Mouse (Mus musculus) embryonic facial prominence, embryonic 13.5 days (tissue): ENCODE results near the gene Ubfd1. TPM values are rescaled to one million over a fixed set of nuclear protein-coding genes. Genes with fewer than 3 reads are reported as not detected.

Source experiments
- ATAC-seq: fragments of 200-750 bp; cut with Nextera tagmentation; 2 replicates; pipeline ENCODE4 v1.8.0; 2017; ENCODE audit warnings: low read depth; ENCODE audit not compliant: insufficient number of reproducible peaks, insufficient read depth, low FRiP score, low TSS enrichment
- H3K27ac ChIP-seq: fragments of 300-500 bp; sonication (generic); 2 replicates; pipeline ENCODE4 v1.5.1; 2015; ENCODE audit warnings: moderate library complexity, mild to moderate bottlenecking, inconsistent platforms
- H3K27me3 ChIP-seq: fragments of 300-500 bp; sonication (generic); 2 replicates; pipeline ENCODE4 v1.6.1; 2015; ENCODE audit warnings: mild to moderate bottlenecking, inconsistent platforms
- H3K36me3 ChIP-seq: fragments of 300-500 bp; sonication (generic); 2 replicates; pipeline ENCODE4 v1.6.1; 2015; ENCODE audit warnings: mild to moderate bottlenecking, inconsistent platforms
- H3K4me1 ChIP-seq: fragments of 300-500 bp; sonication (generic); 2 replicates; pipeline ENCODE4 v1.6.1; 2015; ENCODE audit warnings: inconsistent platforms
- H3K4me2 ChIP-seq: fragments of 300-500 bp; sonication (generic); 2 replicates; pipeline ENCODE4 v1.6.1; 2015; ENCODE audit warnings: moderate library complexity, mild to moderate bottlenecking, inconsistent platforms
- H3K4me3 ChIP-seq: fragments of 300-500 bp; sonication (generic); 2 replicates; pipeline ENCODE4 v1.5.1; 2015; ENCODE audit warnings: mild to moderate bottlenecking, inconsistent platforms
- H3K9ac ChIP-seq: fragments of 300-500 bp; sonication (generic); 2 replicates; pipeline ENCODE4 v1.6.1; 2015; ENCODE audit warnings: mild to moderate bottlenecking, inconsistent platforms
- H3K9me3 ChIP-seq: fragments of 300-500 bp; sonication (generic); 2 replicates; pipeline ENCODE4 v1.6.1; 2016; ENCODE audit warnings: inconsistent platforms
- WGBS: fragments of 180-500 bp; shearing (Covaris S2); methylation state at CpG from one replicate; pipeline ENCODE4 v1.1.7; 2015; ENCODE audit warnings: mixed read lengths; 5-methylcytosine and 5-hydroxymethylcytosine counted together
- polyA plus RNA-seq: library from polyadenylated mRNA; unstranded; fragments of >200 nt; fragmentation: Nextera tagmentation; extraction: Ambion mirVana; gene quantifications from 2 replicates; pipeline ENCODE4 v1.2.1, GENCODE M21; 2015

The Ubfd1 gene
- polyA plus RNA-seq = 73.4 and 76.9 TPM in 2 replicates

- Histone ChIP-seq H3K27ac (peak within 1 kb of the TSS; percentile 93), H3K27me3 (no peaks in the 10 kb centered on the region), H3K9me3 (no peaks in the 10 kb centered on the region), H3K4me1 (peaks cover 31% of the 10 kb centered on the region), H3K4me3 (peak within 1 kb of the TSS; percentile 100), H3K9ac (peak within 1 kb of the TSS; percentile 99), H3K36me3 (peaks cover 37% of the 10 kb centered on the region), H3K4me2 (peak within 1 kb of the TSS; percentile 80)
- ATAC-seq = peak; percentile 99
- WGBS = under 1% methylated on average over 60 of the region's 60 CpGs
These were observed at the start of gene Ubfd1, which contains the start of gene Ears2 for GRCm38 (mm10) chr7:122066945-122067516. Gene Ubfd1 (plus strand): TSS chr7:122067175. Gene Ears2 (minus strand): TSS chr7:122067263.

- H3K36me3 ChIP-seq = peaks cover 14% of the 10 kb centered on the region; the same call in 1 of the 2 replicates
- H3K27ac ChIP-seq = no peak overlapping the region
- peaks cover 34% of the 10 kb centered on the region for H3K4me1 ChIP-seq
- 81% methylated on average over 3 of the region's 3 CpGs for WGBS
- 0 out of 2 replicates have a peak overlapping the region, but pooled peaks have one; percentile 79 for H3K4me3 ChIP-seq
- H3K4me2 ChIP-seq = peak overlapping the region; percentile 67
- ATAC-seq = no peak
- H3K27me3 ChIP-seq = no peaks in the 10 kb centered on the region
- H3K9ac ChIP-seq = peak overlapping the region; percentile 36; the same call in 1 of the 2 replicates
- no peaks in the 10 kb centered on the region for H3K9me3 ChIP-seq
These were observed 48.7 kb upstream of the Ubfd1 start for GRCm38 (mm10) chr7:122018247-122018646.

GRCm38 (mm10) chr7:122018978-122019377, 48.0 kb upstream of the Ubfd1 start:
- Histone ChIP-seq H3K9me3 (no peaks in the 10 kb centered on the region), H3K4me2 (peak overlapping the region; percentile 67), H3K4me3 (peak overlapping the region; percentile 79), H3K9ac (no peak overlapping the region), H3K36me3 (peaks cover 14% of the 10 kb centered on the region; the same call in 1 of the 2 replicates), H3K27me3 (no peaks in the 10 kb centered on the region), H3K4me1 (peaks cover 34% of the 10 kb centered on the region), H3K27ac (no peak overlapping the region)
- WGBS = 83% methylated on average over 7 of the region's 7 CpGs
- ATAC-seq = no peak

- peak overlapping the region; percentile 67 for H3K4me2 ChIP-seq
- ATAC-seq = 0 out of 2 replicates have a peak, but pooled peaks have one; percentile 13
- peak overlapping the region; percentile 79 for H3K4me3 ChIP-seq
- H3K36me3 ChIP-seq = peaks cover 9% of the 10 kb centered on the region; the same call in 1 of the 2 replicates
- peak overlapping the region; percentile 80 for H3K27ac ChIP-seq
- whole genome bisulfite sequencing = 2% methylated on average over 6 of the region's 6 CpGs
- no peaks in the 10 kb centered on the region for H3K27me3 ChIP-seq
- H3K9ac ChIP-seq = peak overlapping the region; percentile 91
- H3K9me3 ChIP-seq = no peaks in the 10 kb centered on the region
- H3K4me1 ChIP-seq = peaks cover 29% of the 10 kb centered on the region
These were observed 46.7 kb upstream of the Ubfd1 start for GRCm38 (mm10) chr7:122020273-122020666.

DNA sequence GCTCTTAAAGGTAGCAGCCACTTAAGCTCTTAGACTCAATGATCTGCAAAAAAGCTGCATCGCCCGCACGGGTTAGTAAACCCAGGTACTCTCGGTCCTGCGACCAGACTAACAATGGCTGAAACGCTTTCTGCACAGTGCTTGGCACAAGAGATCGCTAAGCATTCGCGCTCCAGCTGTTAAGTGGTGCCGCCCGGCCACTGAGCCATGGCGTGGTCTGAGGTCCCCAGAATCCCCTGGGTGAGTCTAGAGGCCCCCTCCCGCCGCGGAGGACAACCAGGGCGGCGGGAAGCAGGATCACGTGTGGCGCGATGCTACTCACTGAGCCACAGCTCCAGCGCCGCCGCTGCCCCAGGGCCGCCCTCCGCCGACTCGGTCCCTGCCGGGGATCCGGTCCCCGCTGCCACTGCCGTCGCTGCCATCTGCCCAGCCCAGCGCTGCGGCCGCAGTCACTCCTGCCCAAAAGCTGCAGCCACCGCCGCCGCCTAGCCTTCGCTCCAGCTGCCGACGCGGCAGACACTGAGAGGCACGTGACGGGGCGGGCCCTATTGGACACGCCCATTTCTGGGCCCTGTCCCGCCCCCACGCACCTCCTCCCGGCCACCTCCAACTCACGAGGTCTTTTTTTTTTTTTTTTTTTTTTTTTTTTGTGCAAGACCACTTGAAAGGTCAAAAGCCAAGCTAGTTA, 46.2 kb upstream of the Ubfd1 start, which contains the start of gene Gga2:
TSS of gene Gga2 (minus strand) at position 556 of the 688 bp plus-strand sequence.
- under 1% methylated on average over 50 of the region's 50 CpGs for WGBS
- Histone ChIP-seq H3K27me3 (no peaks in the 10 kb centered on the region), H3K9me3 (no peaks in the 10 kb centered on the region), H3K9ac (peak within 1 kb of the TSS; percentile 91), H3K27ac (peak within 1 kb of the TSS; percentile 80), H3K4me1 (peaks cover 23% of the 10 kb centered on the region), H3K4me3 (peak within 1 kb of the TSS; percentile 79), H3K4me2 (peak within 1 kb of the TSS; percentile 67), H3K36me3 (peaks cover 9% of the 10 kb centered on the region; the same call in 1 of the 2 replicates)
- ATAC-seq = peak; percentile 79; the same call in 1 of the 2 replicates

DNA sequence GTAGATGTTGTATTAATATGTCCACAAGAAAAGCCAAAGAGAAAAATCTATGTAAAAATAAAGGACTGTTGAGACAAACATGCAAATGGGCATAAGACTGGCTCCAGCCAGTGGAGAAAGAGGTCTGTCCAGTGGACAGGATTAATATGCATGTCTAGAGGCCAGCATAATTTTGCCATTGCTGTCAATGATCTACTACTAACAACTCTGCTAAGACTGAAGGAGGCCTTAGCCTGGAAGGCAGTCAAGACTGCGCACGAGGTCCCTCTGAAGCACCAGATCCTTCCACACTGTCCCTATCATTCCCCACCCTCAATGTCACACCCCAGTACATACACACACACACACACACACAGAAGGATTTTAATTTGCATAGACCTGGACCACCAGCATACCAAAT, 44.8 kb upstream of the Ubfd1 start:
- no peak for ATAC-seq
- WGBS = 92% methylated on average over 2 of the region's 2 CpGs

GRCm38 (mm10) chr7:122033371-122033770, 33.6 kb upstream of the Ubfd1 start:
- no peaks in the 10 kb centered on the region for H3K9me3 ChIP-seq
- no peak overlapping the region for H3K4me3 ChIP-seq
- WGBS = 73% methylated on average over 3 of the region's 3 CpGs
- H3K36me3 ChIP-seq = peaks cover 8% of the 10 kb centered on the region
- H3K27ac ChIP-seq = no peak overlapping the region
- ATAC-seq = no peak
- H3K4me2 ChIP-seq = no peak overlapping the region
- H3K9ac ChIP-seq = no peak overlapping the region
- H3K27me3 ChIP-seq = no peaks in the 10 kb centered on the region
- no peaks in the 10 kb centered on the region for H3K4me1 ChIP-seq

More for the DNA sequence above, 44.8 kb upstream of the Ubfd1 start:
- no peak overlapping the region for H3K27ac ChIP-seq
- no peak overlapping the region for H3K4me2 ChIP-seq
- no peaks in the 10 kb centered on the region for H3K9me3 ChIP-seq
- H3K27me3 ChIP-seq = no peaks in the 10 kb centered on the region
- peaks cover 20% of the 10 kb centered on the region for H3K4me1 ChIP-seq
- no peak overlapping the region for H3K4me3 ChIP-seq
- peaks cover 4% of the 10 kb centered on the region; the same call in 1 of the 2 replicates for H3K36me3 ChIP-seq
- H3K9ac ChIP-seq = no peak overlapping the region

GRCm38 (mm10) chr7:122034348-122034747, 32.6 kb upstream of the Ubfd1 start:
- ATAC-seq = no peak
- no peaks in the 10 kb centered on the region for H3K4me1 ChIP-seq
- no peak overlapping the region for H3K27ac ChIP-seq
- H3K9ac ChIP-seq = no peak overlapping the region
- H3K4me3 ChIP-seq = no peak overlapping the region
- peaks cover 17% of the 10 kb centered on the region for H3K36me3 ChIP-seq
- no peaks in the 10 kb centered on the region for H3K9me3 ChIP-seq
- H3K27me3 ChIP-seq = no peaks in the 10 kb centered on the region
- no peak overlapping the region for H3K4me2 ChIP-seq
- 35% methylated on average over 2 of the region's 2 CpGs for WGBS

DNA sequence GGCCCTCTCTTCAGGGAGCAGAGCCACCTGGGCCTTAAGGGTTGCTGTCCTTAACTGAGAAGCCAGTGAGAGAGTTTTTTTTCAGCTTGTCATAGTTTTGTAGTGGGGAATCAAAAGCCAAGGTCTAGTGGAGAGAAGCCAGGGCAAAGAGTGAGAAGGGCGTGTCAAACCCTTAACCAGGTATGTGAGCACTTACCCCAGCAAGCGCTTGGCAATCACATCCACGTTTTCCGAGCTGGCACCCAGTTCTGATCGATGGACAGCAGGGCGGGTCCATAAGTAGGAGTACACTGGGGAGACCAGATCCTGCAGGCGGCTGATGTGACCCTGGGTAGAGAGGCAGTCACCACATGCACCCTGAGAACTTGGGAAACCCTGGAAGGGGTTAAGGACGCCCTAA, 22.9 kb upstream of the Ubfd1 start:
- H3K4me2 ChIP-seq = no peak overlapping the region
- 85% methylated on average over 8 of the region's 8 CpGs for WGBS
- H3K27me3 ChIP-seq = no peaks in the 10 kb centered on the region
- H3K9me3 ChIP-seq = no peaks in the 10 kb centered on the region
- no peak overlapping the region for H3K9ac ChIP-seq
- no peaks in the 10 kb centered on the region for H3K4me1 ChIP-seq
- H3K36me3 ChIP-seq = peaks cover 58% of the 10 kb centered on the region
- ATAC-seq = no peak
- no peak overlapping the region for H3K4me3 ChIP-seq
- H3K27ac ChIP-seq = no peak overlapping the region

DNA sequence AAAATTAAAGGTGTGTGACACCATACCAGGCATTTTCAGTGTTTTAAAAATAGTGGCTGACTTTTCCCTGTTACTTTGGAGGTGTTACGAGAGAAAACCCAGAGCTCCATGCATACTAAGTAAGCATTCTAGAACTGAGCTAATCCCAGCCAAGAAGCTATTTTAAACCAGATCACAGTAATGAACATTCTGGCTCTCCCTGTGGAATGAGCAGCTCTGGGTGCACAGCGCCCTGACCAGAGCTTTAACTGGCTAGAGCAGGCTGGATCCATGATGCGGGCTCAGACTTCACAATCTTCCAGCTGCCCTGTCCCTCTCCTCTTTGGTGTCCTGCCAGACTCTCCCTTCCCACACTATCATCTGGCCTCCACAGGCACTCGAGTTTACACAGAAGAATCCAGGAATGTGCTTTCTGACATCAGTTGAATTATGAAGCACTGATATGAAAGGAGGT, 21.8 kb upstream of the Ubfd1 start:
- Histone ChIP-seq H3K4me2 (no peak overlapping the region), H3K9me3 (no peaks in the 10 kb centered on the region), H3K27me3 (no peaks in the 10 kb centered on the region), H3K9ac (no peak overlapping the region), H3K36me3 (peaks cover 51% of the 10 kb centered on the region), H3K4me1 (no peaks in the 10 kb centered on the region), H3K27ac (no peak overlapping the region), H3K4me3 (no peak overlapping the region)
- ATAC-seq = no peak
- 82% methylated on average over 4 of the region's 4 CpGs for WGBS

DNA sequence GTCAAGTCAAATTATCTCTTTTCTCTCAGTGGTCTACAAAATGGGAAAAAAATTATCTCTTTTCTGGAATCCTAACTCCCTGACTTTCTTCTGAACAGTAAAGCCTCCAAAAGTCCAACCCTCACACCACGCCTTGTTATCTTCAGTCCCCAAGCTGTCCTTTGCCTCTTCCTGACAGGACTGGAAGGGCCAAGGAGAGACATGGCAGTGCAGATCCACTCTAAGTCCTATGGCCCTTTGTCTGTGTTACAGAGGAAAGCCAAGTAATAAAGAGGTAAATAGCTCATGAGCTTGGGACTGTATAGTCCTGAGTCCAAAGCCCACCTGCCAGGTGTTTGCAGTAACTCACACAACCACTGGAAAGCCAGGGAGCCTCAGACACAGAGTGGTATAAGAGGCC, 21.3 kb upstream of the Ubfd1 start:
- no peak overlapping the region for H3K9ac ChIP-seq
- no peaks in the 10 kb centered on the region for H3K9me3 ChIP-seq
- WGBS = 98% methylated on average over 1 of the region's 1 CpGs
- H3K4me2 ChIP-seq = no peak overlapping the region
- H3K27me3 ChIP-seq = no peaks in the 10 kb centered on the region
- H3K36me3 ChIP-seq = peaks cover 50% of the 10 kb centered on the region
- no peak overlapping the region for H3K4me3 ChIP-seq
- ATAC-seq = no peak
- H3K4me1 ChIP-seq = no peaks in the 10 kb centered on the region
- no peak overlapping the region for H3K27ac ChIP-seq
